Mouse (Mus musculus) stomach, embryonic 14.5 days (tissue): ENCODE results near the gene Stk11. TPM values are rescaled to one million over a fixed set of nuclear protein-coding genes. Genes with fewer than 3 reads are reported as not detected.
"Not testable (repeated sequence)": the region's sequence is repeated elsewhere in the genome, so short reads cannot be mapped to it uniquely, and the experiment has no call there.

Experiments
- ATAC-seq: fragments of 200-750 bp; cut with Nextera tagmentation; 2 replicates; pipeline ENCODE4 v1.8.0; 2017; ENCODE audit warnings: low read depth, moderate TSS enrichment; ENCODE audit not compliant: insufficient number of reproducible peaks, insufficient read depth, low FRiP score
- H3K27ac ChIP-seq: fragments of 300-500 bp; sonication (generic); 2 replicates; pipeline ENCODE4 v1.5.1; 2014; ENCODE audit warnings: mild to moderate bottlenecking, low read length, moderate library complexity, mixed read lengths
- H3K27me3 ChIP-seq: fragments of 300-500 bp; sonication (generic); 2 replicates; pipeline ENCODE4 v1.6.1; 2014; ENCODE audit warnings: low read length, control low read depth, mixed read lengths; ENCODE audit not compliant: control insufficient read depth, insufficient read depth
- H3K36me3 ChIP-seq: fragments of 300-500 bp; sonication (generic); 2 replicates; pipeline ENCODE4 v1.6.1; 2014; ENCODE audit warnings: mild to moderate bottlenecking, control low read depth, low read length, moderate library complexity, mixed read lengths; ENCODE audit not compliant: control insufficient read depth, insufficient read depth
- H3K4me1 ChIP-seq: fragments of 300-500 bp; sonication (generic); 2 replicates; pipeline ENCODE4 v1.6.1; 2014; ENCODE audit warnings: low read length, control low read depth, mixed read lengths; ENCODE audit not compliant: control insufficient read depth, insufficient read depth
- H3K4me2 ChIP-seq: fragments of 300-500 bp; sonication (generic); replicated peaks from 2 replicates; pipeline ENCODE4 v1.6.1; 2014; ENCODE audit warnings: low read depth, low read length, control low read depth
- H3K4me3 ChIP-seq: fragments of 300-500 bp; sonication (generic); 2 replicates; pipeline ENCODE4 v1.5.1; 2014; ENCODE audit warnings: low read depth, low read length, control low read depth
- H3K9ac ChIP-seq: fragments of 300-500 bp; sonication (generic); replicated peaks from 2 replicates; pipeline ENCODE4 v1.6.1; 2014; ENCODE audit warnings: low read depth, mild to moderate bottlenecking, control low read depth, low read length, moderate library complexity, mixed read lengths
- H3K9me3 ChIP-seq: fragments of 300-500 bp; sonication (generic); 2 replicates; pipeline ENCODE4 v1.6.1; 2016; ENCODE audit warnings: low read depth, low read length, control low read depth; ENCODE audit not compliant: control insufficient read depth
- WGBS: fragments of 180-500 bp; shearing (Covaris S2); extraction: QIAGEN DNeasy Blood & Tissue Kit; methylation state at CpG from one replicate; pipeline ENCODE4 v1.1.7; 2014; 5-methylcytosine and 5-hydroxymethylcytosine counted together
- polyA plus RNA-seq: library from polyadenylated mRNA; unstranded; fragments of >200 nt; fragmentation: Nextera tagmentation; extraction: Ambion mirVana; gene quantifications from 2 replicates; pipeline ENCODE4 v1.2.1, GENCODE M21; 2014

Stk11 gene
- polyA plus RNA-seq, 1 experiment from 2014 or later: 25.2 TPM

DNA sequence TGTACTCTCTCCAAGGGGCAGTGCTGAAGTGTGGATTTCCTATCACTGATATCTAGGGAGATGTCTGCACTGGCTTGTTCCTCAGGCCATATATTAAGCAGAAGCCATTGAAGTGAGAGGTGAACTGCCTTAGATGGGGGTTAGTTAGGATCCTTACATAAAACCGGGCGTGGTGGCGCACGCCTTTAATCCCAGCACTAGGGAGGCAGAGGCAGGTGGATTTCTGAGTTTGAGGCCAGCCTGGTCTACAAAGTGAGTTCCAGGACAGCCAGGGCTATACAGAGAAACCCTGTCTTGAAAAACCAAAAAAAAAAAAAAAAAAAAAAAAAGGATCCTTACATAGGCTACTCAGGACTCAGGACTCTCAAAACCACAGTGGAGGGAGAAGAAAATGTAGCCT, 50.5 kb downstream of the Stk11 start:
- H3K9ac ChIP-seq, H3K4me3 ChIP-seq, H3K27me3 ChIP-seq, ATAC-seq, H3K9me3 ChIP-seq, H3K4me2 ChIP-seq: not testable (repeated sequence)
- WGBS: 90% methylated on average over 4 of the region's 4 CpGs
- Histone ChIP-seq H3K27ac (peak overlapping the region; percentile 55), H3K4me1 (peaks cover 57% of the 10 kb centered on the region), H3K36me3 (peaks cover 14% of the 10 kb centered on the region)

- Histone ChIP-seq H3K4me3 (peak overlapping the region; percentile 88), H3K4me2 (peak overlapping the region; percentile 71), H3K27ac (peak overlapping the region; percentile 100), H3K9me3 (no peaks in the 10 kb centered on the region), H3K9ac (peak overlapping the region; percentile 97), H3K36me3 (peaks cover 26% of the 10 kb centered on the region), H3K27me3 (no peaks in the 10 kb centered on the region), H3K4me1 (peaks cover 48% of the 10 kb centered on the region)
- ATAC-seq: peak; percentile 88
- under 1% methylated on average over 55 of the region's 55 CpGs for WGBS
Observed at GRCm38 (mm10) chr10:80167460-80168037, 51.9 kb downstream of the Stk11 start.

DNA sequence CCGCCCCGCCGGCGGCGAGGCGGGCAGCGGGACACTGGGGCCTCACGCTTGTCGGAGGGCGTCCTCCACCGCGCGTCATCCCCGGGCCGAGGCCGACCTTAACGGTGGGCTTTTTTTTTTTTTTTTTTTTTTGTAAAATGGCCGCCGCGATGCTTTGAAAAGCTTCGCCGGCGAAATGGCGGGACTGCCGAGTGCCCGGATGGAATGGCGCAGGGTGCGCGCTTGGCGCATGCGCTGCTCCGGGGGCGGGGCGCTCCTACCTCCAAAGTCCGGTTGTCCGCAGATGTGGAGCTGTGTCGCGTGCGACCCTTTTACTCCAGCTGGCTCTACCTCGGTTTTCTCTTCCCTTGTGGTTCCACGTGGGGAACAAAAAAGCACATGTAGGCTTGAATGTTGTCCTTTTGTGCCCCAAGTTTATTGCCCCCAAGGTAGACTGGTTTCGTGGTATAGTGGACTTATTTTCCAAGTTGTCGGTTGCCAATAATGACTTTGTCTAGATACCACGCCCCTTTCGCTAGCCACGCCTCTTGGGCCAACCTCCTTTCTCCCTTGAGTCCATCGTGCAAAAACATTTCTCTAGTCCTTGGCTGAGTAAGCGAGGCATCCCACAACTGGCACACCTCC, 52.5 kb downstream of the Stk11 start:
- peaks cover 45% of the 10 kb centered on the region for H3K4me1 ChIP-seq
- no peaks in the 10 kb centered on the region for H3K27me3 ChIP-seq
- ATAC-seq: peak; percentile 20; the same call in 1 of the 2 replicates
- H3K4me3 ChIP-seq: peak overlapping the region; percentile 88
- peak overlapping the region; percentile 71 for H3K4me2 ChIP-seq
- WGBS: under 1% methylated on average over 43 of the region's 48 CpGs
- peak overlapping the region; percentile 97 for H3K9ac ChIP-seq
- H3K27ac ChIP-seq: peak overlapping the region; percentile 100
- peaks cover 26% of the 10 kb centered on the region for H3K36me3 ChIP-seq
- no peaks in the 10 kb centered on the region for H3K9me3 ChIP-seq

DNA sequence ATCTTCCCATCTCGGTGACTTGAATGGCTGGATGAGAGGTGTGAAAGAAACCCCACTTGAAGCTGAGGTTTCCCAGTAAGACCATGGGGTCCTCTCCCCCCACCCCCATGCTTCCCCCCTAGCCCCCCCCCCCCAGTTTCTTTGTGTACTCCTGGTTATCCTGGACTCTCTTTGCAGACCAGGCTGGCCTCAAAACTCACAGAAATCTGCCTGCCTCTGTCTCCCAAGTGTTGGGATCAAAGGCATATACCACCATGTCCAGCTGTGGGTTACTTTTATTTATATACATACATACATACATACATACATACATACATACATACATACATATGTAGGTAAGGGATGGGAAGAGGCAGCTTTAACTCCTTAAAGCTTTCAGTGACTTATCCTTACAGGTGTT, 53.5 kb downstream of the Stk11 start:
- H3K27me3 ChIP-seq: no peaks in the 10 kb centered on the region
- peaks cover 26% of the 10 kb centered on the region for H3K36me3 ChIP-seq
- peak overlapping the region; percentile 71 for H3K4me2 ChIP-seq
- no peak for ATAC-seq
- H3K9ac ChIP-seq: peak overlapping the region; percentile 97; the same call in 1 of the 2 replicates
- no peaks in the 10 kb centered on the region for H3K9me3 ChIP-seq
- peaks cover 40% of the 10 kb centered on the region for H3K4me1 ChIP-seq
- H3K27ac ChIP-seq: peak overlapping the region; percentile 1; the same call in 1 of the 2 replicates
- peak overlapping the region; percentile 88 for H3K4me3 ChIP-seq
- WGBS: 63% methylated on average over 1 of the region's 1 CpGs

- Histone ChIP-seq H3K4me2 (no peak overlapping the region), H3K27ac (no peak overlapping the region), H3K4me1 (peaks cover 35% of the 10 kb centered on the region), H3K27me3 (no peaks in the 10 kb centered on the region), H3K36me3 (peaks cover 26% of the 10 kb centered on the region), H3K4me3 (no peak overlapping the region), H3K9ac (no peak overlapping the region), H3K9me3 (no peaks in the 10 kb centered on the region)
- 87% methylated on average over 7 of the region's 7 CpGs for WGBS
- no peak for ATAC-seq
Observed at GRCm38 (mm10) chr10:80169651-80170050, 54.0 kb downstream of the Stk11 start.

GRCm38 (mm10) chr10:80170052-80170451, 54.4 kb downstream of the Stk11 start:
- no peaks in the 10 kb centered on the region for H3K27me3 ChIP-seq
- no peak overlapping the region for H3K27ac ChIP-seq

DNA sequence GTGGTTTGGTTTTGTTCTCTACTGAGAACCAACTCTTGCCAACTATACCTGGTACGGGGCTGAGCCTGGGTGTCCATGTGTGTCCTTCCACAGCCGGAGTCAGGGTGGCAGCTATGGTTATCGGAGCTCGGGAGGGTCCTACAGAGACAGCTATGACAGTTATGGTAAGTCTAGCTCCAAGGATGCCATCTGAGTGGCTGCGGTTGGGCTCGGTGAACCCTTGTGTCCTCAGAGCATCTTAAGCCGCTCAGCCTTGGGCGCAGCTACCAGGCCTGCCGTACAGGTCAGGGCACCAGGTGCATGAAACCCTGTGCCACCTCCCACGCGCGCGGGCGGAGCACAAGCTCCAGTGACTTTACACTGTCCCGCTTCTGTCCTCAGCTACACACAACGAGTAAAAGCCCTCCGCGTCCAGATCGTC, 55.0 kb downstream of the Stk11 start:
- no peak for ATAC-seq
- no peak overlapping the region for H3K4me3 ChIP-seq
- H3K27me3 ChIP-seq: no peaks in the 10 kb centered on the region
- H3K36me3 ChIP-seq: peaks cover 26% of the 10 kb centered on the region
- no peak overlapping the region for H3K9ac ChIP-seq
- no peak overlapping the region for H3K27ac ChIP-seq
- H3K9me3 ChIP-seq: no peaks in the 10 kb centered on the region
- H3K4me2 ChIP-seq: no peak overlapping the region
- peaks cover 30% of the 10 kb centered on the region for H3K4me1 ChIP-seq
- 95% methylated on average over 19 of the region's 19 CpGs for WGBS

More at GRCm38 (mm10) chr10:80170052-80170451, 54.4 kb downstream of the Stk11 start:
- Histone ChIP-seq H3K9me3 (no peaks in the 10 kb centered on the region), H3K4me3 (no peak overlapping the region), H3K36me3 (peaks cover 26% of the 10 kb centered on the region), H3K9ac (no peak overlapping the region), H3K4me1 (peaks cover 34% of the 10 kb centered on the region), H3K4me2 (no peak overlapping the region)
- 94% methylated on average over 16 of the region's 16 CpGs for WGBS
- ATAC-seq: no peak

DNA sequence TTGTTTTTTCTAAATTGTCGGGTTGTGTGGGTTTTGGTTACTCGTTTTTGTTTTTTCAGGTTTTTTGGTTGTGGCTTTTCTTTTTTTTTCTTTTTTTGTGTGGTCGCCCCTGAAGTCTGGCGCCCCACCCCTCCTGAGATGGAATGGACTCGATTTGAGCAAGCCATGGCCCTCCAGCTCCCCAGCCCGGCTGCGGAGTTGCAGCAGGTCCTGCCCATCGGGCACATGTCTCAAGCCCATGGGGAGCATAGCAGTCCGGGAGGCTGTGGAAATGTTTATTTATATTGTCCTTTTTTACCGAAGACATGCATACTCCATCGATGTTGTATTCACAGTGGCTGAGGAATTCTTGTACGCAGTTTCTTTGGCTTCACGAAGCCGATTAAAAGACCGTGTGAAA, 55.6 kb downstream of the Stk11 start:
- Histone ChIP-seq H3K9ac (no peak overlapping the region), H3K4me3 (no peak overlapping the region), H3K36me3 (peaks cover 26% of the 10 kb centered on the region), H3K4me2 (no peak overlapping the region), H3K4me1 (peaks cover 26% of the 10 kb centered on the region), H3K27ac (no peak overlapping the region), H3K9me3 (no peaks in the 10 kb centered on the region), H3K27me3 (no peaks in the 10 kb centered on the region)
- ATAC-seq: no peak
- WGBS: 80% methylated on average over 15 of the region's 15 CpGs
